Mouse (Mus musculus) right cerebral cortex, postnatal 10 days (tissue): ENCODE results near the gene Pax4.
A peak's percentile ranks its signal among the peaks of the same experiment; 100 is the strongest.

Experiments
- DNase-seq, 2 experiments: peaks; one replicate each; pipeline ENCODE4 v3.0.0; 2021; ENCODE audit warnings: low spot score in 2 of 2

The Pax4 gene

GRCm38 (mm10) chr6:28449253-28449652 lies at the start of gene Pax4:
TSS of gene Pax4 (minus strand) at chr6:28449353.
- DNase-seq, result no peak

GRCm38 (mm10) chr6:28497837-28498236 lies 48.7 kb upstream of the Pax4 start:
- DNase-seq, result no peak

GRCm38 (mm10) chr6:28491198-28491597 lies 42.0 kb upstream of the Pax4 start:
- DNase-seq, result no peak

- no peak for DNase-seq
Measured at GRCm38 (mm10) chr6:28490612-28491011, 41.5 kb upstream of the Pax4 start.

GRCm38 (mm10) chr6:28488204-28488851 lies 39.2 kb upstream of the Pax4 start:
- no peak for DNase-seq

GRCm38 (mm10) chr6:28486905-28487304 lies 37.8 kb upstream of the Pax4 start:
- DNase-seq, result no peak

- DNase-seq, result no peak
Measured at GRCm38 (mm10) chr6:28486471-28486870, 37.3 kb upstream of the Pax4 start.

- no peak for DNase-seq
Measured at GRCm38 (mm10) chr6:28486008-28486407, 36.9 kb upstream of the Pax4 start.

GRCm38 (mm10) chr6:28482711-28483315 lies 33.7 kb upstream of the Pax4 start:
- DNase-seq, result no peak

GRCm38 (mm10) chr6:28480752-28481492 lies 31.8 kb upstream of the Pax4 start:
- DNase-seq, result no peak

- peak; percentile 99 to 100 for DNase-seq
Measured at GRCm38 (mm10) chr6:28479865-28480751, 31.0 kb upstream of the Pax4 start.

GRCm38 (mm10) chr6:28474839-28475238 lies 25.7 kb upstream of the Pax4 start, which contains the start of gene Snd1:
TSS of gene Snd1 (plus strand) at chr6:28475139.
- DNase-seq, result no peak

GRCm38 (mm10) chr6:28474211-28474610 lies 25.1 kb upstream of the Pax4 start:
- DNase-seq, result no peak

- DNase-seq, result no peak
Measured at GRCm38 (mm10) chr6:28471284-28472035, 22.3 kb upstream of the Pax4 start.

GRCm38 (mm10) chr6:28470621-28471020 lies 21.5 kb upstream of the Pax4 start:
- no peak for DNase-seq

- DNase-seq, result no peak
Measured at GRCm38 (mm10) chr6:28470017-28470602, 21.0 kb upstream of the Pax4 start.

GRCm38 (mm10) chr6:28464630-28465029 lies 15.5 kb upstream of the Pax4 start:
- DNase-seq, result no peak

GRCm38 (mm10) chr6:28460534-28460933 lies 11.4 kb upstream of the Pax4 start:
- DNase-seq, result peak; percentile 39 to 64

GRCm38 (mm10) chr6:28459221-28459668 lies 10.1 kb upstream of the Pax4 start:
- no peak for DNase-seq

GRCm38 (mm10) chr6:28450977-28451376 lies 1.8 kb upstream of the Pax4 start:
- no peak for DNase-seq

GRCm38 (mm10) chr6:28450481-28450880 lies 1.3 kb upstream of the Pax4 start:
- DNase-seq, result no peak
